Mouse (Mus musculus) cerebellum, adult (tissue): ENCODE data around the gene Mapre3.

Experiments used
- ATAC-seq: cut with Nextera tagmentation; 2 replicates; pipeline ENCODE4 v1.9.2; 2017; ENCODE audit warnings: mild to moderate bottlenecking, moderate library complexity, mixed read lengths; ENCODE audit not compliant: insufficient number of reproducible peaks, low FRiP score, low TSS enrichment

Mapre3 gene

GRCm38 (mm10) chr5:30814424-30815119 is at the start of gene Mapre3:
Mapre3 (plus strand) TSS chr5:30814641.
- peak; percentile 93 for ATAC-seq

- no peak for ATAC-seq
These were observed 48.7 kb upstream of the Mapre3 start for GRCm38 (mm10) chr5:30765596-30766370.

GRCm38 (mm10) chr5:30768082-30768481 is 46.4 kb upstream of the Mapre3 start:
- peak; percentile 53; the same call in 1 of the 2 replicates for ATAC-seq

- ATAC-seq, result 0 out of 2 replicates have a peak, but pooled peaks have one; percentile 18
These were observed 45.8 kb upstream of the Mapre3 start for GRCm38 (mm10) chr5:30768598-30768997.

GRCm38 (mm10) chr5:30769075-30769474 is 45.4 kb upstream of the Mapre3 start:
- ATAC-seq, result no peak

GRCm38 (mm10) chr5:30774601-30775371 is 39.7 kb upstream of the Mapre3 start:
- peak; percentile 94 for ATAC-seq

- no peak for ATAC-seq
These were observed 33.7 kb upstream of the Mapre3 start for GRCm38 (mm10) chr5:30780699-30781098.

- ATAC-seq, result no peak
These were observed 33.3 kb upstream of the Mapre3 start for GRCm38 (mm10) chr5:30781147-30781546.

GRCm38 (mm10) chr5:30787381-30787780 is 27.1 kb upstream of the Mapre3 start:
- no peak for ATAC-seq

GRCm38 (mm10) chr5:30790047-30790446 is 24.4 kb upstream of the Mapre3 start:
- no peak for ATAC-seq

GRCm38 (mm10) chr5:30796125-30796524 is 18.3 kb upstream of the Mapre3 start:
- ATAC-seq, result peak; percentile 74; the same call in 1 of the 2 replicates

- no peak for ATAC-seq
These were observed 17.0 kb upstream of the Mapre3 start for GRCm38 (mm10) chr5:30797482-30797881.

- no peak for ATAC-seq
These were observed 16.5 kb upstream of the Mapre3 start for GRCm38 (mm10) chr5:30797982-30798381.

GRCm38 (mm10) chr5:30798965-30799364 is 15.5 kb upstream of the Mapre3 start:
- ATAC-seq, result no peak

GRCm38 (mm10) chr5:30802724-30803467 is 11.5 kb upstream of the Mapre3 start:
- no peak for ATAC-seq

GRCm38 (mm10) chr5:30806106-30806505 is 8.3 kb upstream of the Mapre3 start:
- peak; percentile 90; the same call in 1 of the 2 replicates for ATAC-seq

GRCm38 (mm10) chr5:30815120-30815465 is 652 bp downstream of the Mapre3 start:
- peak; percentile 26; the same call in 1 of the 2 replicates for ATAC-seq

GRCm38 (mm10) chr5:30816261-30816791 is 1.9 kb downstream of the Mapre3 start:
- no peak for ATAC-seq

- ATAC-seq, result no peak
These were observed 4.4 kb downstream of the Mapre3 start for GRCm38 (mm10) chr5:30818758-30819309.

- ATAC-seq, result no peak
These were observed 8.2 kb downstream of the Mapre3 start for GRCm38 (mm10) chr5:30822689-30823088.
